Mouse (Mus musculus) myocyte (in vitro differentiated cells): ENCODE measurements around the gene Plin2.

ENCODE experiments used
- MYOG ChIP-seq, 3 experiments: IDR thresholded peaks; one replicate each; pipeline ENCODE4 v1.6.1; 2011; ENCODE audit warnings: control low read depth in 2 of 3, low read depth in 2 of 3, mild to moderate bottlenecking in 2 of 3; ENCODE audit not compliant: insufficient read length in 2 of 3, control insufficient read depth in 1 of 3, insufficient read depth in 1 of 3
- POLR2AphosphoS2 ChIP-seq: IDR thresholded peaks from one replicate; pipeline ENCODE4 v1.6.1; 2011; ENCODE audit warnings: low read depth, control low read depth; ENCODE audit not compliant: insufficient read length
- SRF ChIP-seq: IDR thresholded peaks from one replicate; pipeline ENCODE4 v1.6.1; 2011; ENCODE audit warnings: low read depth; ENCODE audit not compliant: control insufficient read depth, insufficient read length
- TCF12 ChIP-seq: IDR thresholded peaks from one replicate; pipeline ENCODE4 v1.6.1; 2011; ENCODE audit warnings: mild to moderate bottlenecking, control low read depth; ENCODE audit not compliant: poor library complexity, insufficient read depth, severe bottlenecking
- USF1 ChIP-seq: IDR thresholded peaks from one replicate; pipeline ENCODE4 v1.6.1; 2011; ENCODE audit warnings: low read depth, mild to moderate bottlenecking, control low read depth, moderate library complexity

GRCm38 (mm10) chr4:86690768-86691167 is 20.9 kb upstream of the Plin2 start:
- no peak for TF ChIP-seq TCF12
- TF ChIP-seq USF1, result no peak
- no peak for TF ChIP-seq SRF
- TF ChIP-seq POLR2AphosphoS2, result no peak
- no peak for TF ChIP-seq MYOG (IDR thresholded peaks at IDR 0.05; ENCODE audit: control insufficient read depth in 1 of 3, insufficient read depth in 1 of 3, insufficient read length in 2 of 3, low read depth in 2 of 3)
